In genomic region chr11:103345408-103346091, GRCm38 (mm10) we compare ENCODE assay signal across 14 mouse cellular contexts. TPM values are rescaled to one million over a fixed set of nuclear protein-coding genes. Genes with fewer than 3 reads are reported as not detected.
A peak's percentile ranks its signal among the peaks of the same experiment; 100 is the strongest.
DNase-seq lines count a peak whose midpoint lies in the region; ATAC-seq and TF ChIP-seq lines count a peak whose summit lies in the region.
"Had no signal": no experiment of that assay in that cellular context is flagged by ENCODE, and none has a peak within 500 bp of the region (broad histone marks: within the 10 kb centered on the region; RNA-seq: fewer than 3 reads in every experiment).

No protein-coding gene starts in this region.

- TF ChIP-seq CTCF in CH12.LX (conservative IDR thresholded peaks at IDR 0.05 in 1 of 2, IDR thresholded peaks at IDR 0.05 in 1 of 2; ENCODE audit: low read depth in 2 of 2, low read length in 2 of 2) = no peak

- no peaks in the 10 kb centered on the region for H3K9me3 ChIP-seq in heart, embryonic 12.5 days (replicated peaks)
- H3K9me3 ChIP-seq in heart, embryonic 11.5 days (replicated peaks; ENCODE audit: control insufficient read depth, low read length) = no peaks in the 10 kb centered on the region
- H3K9me3 ChIP-seq in liver, embryonic 16.5 days (replicated peaks; ENCODE audit: control insufficient read depth, low read length) = 0 out of 2 replicates have a peak, but pooled peaks cover 2% of the 10 kb centered on the region
- H3K9me3 ChIP-seq in liver, embryonic 12.5 days (replicated peaks) = 0 out of 2 replicates have a peak, but pooled peaks cover 4% of the 10 kb centered on the region
- peaks cover 17% of the 10 kb centered on the region for H3K9me3 ChIP-seq in CH12.LX (replicated peaks; ENCODE audit: low read length)
- H3K9me3 ChIP-seq: limb, embryonic 12.5 days had no signal

- TF ChIP-seq EP300 in CH12.LX (IDR thresholded peaks at IDR 0.05; ENCODE audit: low read length) = no peak

- no peak for TF ChIP-seq RAD21 in CH12.LX (IDR thresholded peaks at IDR 0.05; ENCODE audit: low read depth, low read length)

- DNase-seq in CH12.LX (ENCODE audit: extremely low read depth) (no peak), MN1 (ENCODE audit: low spot score) (no peak)
- DNase-seq: adrenal gland, adult 8-10 months; cerebellum, adult 8-10 months; gastrocnemius, postnatal 10 days had no signal

- 0 out of 2 replicates have a peak overlapping the region, but pooled peaks have one; percentile 19 for H3K27ac ChIP-seq in heart, embryonic 12.5 days (ENCODE audit: poor library complexity, severe bottlenecking)
- H3K27ac ChIP-seq in heart, embryonic 11.5 days (ENCODE audit: low read depth, low read length) = no peak overlapping the region
- no peak overlapping the region for H3K27ac ChIP-seq in liver, embryonic 16.5 days (ENCODE audit: low read length)
- H3K27ac ChIP-seq in liver, embryonic 12.5 days = no peak overlapping the region
- H3K27ac ChIP-seq in CH12.LX (ENCODE audit: insufficient read depth, low read depth) (peak overlapping the region; percentile 61), macrophage (0 out of 2 replicates have a peak overlapping the region, but pooled peaks have one; percentile 43)
- H3K27ac ChIP-seq: hindbrain, embryonic 14.5 days; limb, embryonic 12.5 days had no signal

- no peak for ATAC-seq in heart, embryonic 12.5 days (ENCODE audit: insufficient number of reproducible peaks, low FRiP score)
- ATAC-seq in heart, embryonic 11.5 days (replicated peaks; ENCODE audit: insufficient number of reproducible peaks, low FRiP score, low TSS enrichment) = no peak
- ATAC-seq in liver, embryonic 16.5 days (ENCODE audit: low read depth) = no peak
- no peak for ATAC-seq in liver, embryonic 12.5 days
- no peak for ATAC-seq in erythroblast, adult 5-6 weeks (replicated peaks; ENCODE audit: low FRiP score, poor library complexity, severe bottlenecking)
- ATAC-seq: forebrain, embryonic 16.5 days had no signal

- in situ Hi-C loops in CH12.LX (cut with MboI; ENCODE audit: low pct_ligation_motif_present, low pct_unique_long_range_greater_than_20kb, low sequenced_read_pairs) = no loop called here

- H3K79me2 ChIP-seq in CH12.LX (replicated peaks; ENCODE audit: control insufficient read depth, extremely low read depth, insufficient read depth, poor library complexity, severe bottlenecking) = peaks cover 13% of the 10 kb centered on the region
- peaks cover 50% of the 10 kb centered on the region; the same call in 1 of the 2 replicates for H3K79me2 ChIP-seq in macrophage (ENCODE audit: inconsistent target)

- 70% methylated on average over 7 of the region's 7 CpGs for WGBS in heart, embryonic 12.5 days
- 74% methylated on average over 7 of the region's 7 CpGs for WGBS in heart, embryonic 11.5 days (ENCODE audit: insufficient replicate concordance)
- WGBS in liver, embryonic 16.5 days (ENCODE audit: insufficient replicate concordance) = 44% methylated on average over 7 of the region's 7 CpGs
- 63% methylated on average over 7 of the region's 7 CpGs for WGBS in liver, embryonic 12.5 days (ENCODE audit: insufficient replicate concordance)
- 81% methylated on average over 7 of the region's 7 CpGs for WGBS in macrophage (ENCODE audit: missing documents)

- H3K4me3 ChIP-seq in heart, embryonic 12.5 days = no peak overlapping the region
- no peak overlapping the region for H3K4me3 ChIP-seq in heart, embryonic 11.5 days (ENCODE audit: low read depth, low read length)
- no peak overlapping the region for H3K4me3 ChIP-seq in liver, embryonic 16.5 days (ENCODE audit: low read depth, low read length)
- H3K4me3 ChIP-seq in liver, embryonic 12.5 days = no peak overlapping the region
- H3K4me3 ChIP-seq in CH12.LX (replicated peaks in 1 of 3; ENCODE audit: low read depth in 2 of 3, low read length in 2 of 3, poor library complexity in 1 of 3) (peak overlapping the region; percentile 61 to 78 (median 64)), macrophage (ENCODE audit: inconsistent target) (no peak overlapping the region)
- H3K4me3 ChIP-seq: limb, embryonic 12.5 days had no signal

- TF ChIP-seq POLR2A in CH12.LX (IDR thresholded peaks at IDR 0.05; ENCODE audit: low read depth, low read length) = no peak; the same call in 1 of the 2 replicates

- peaks cover 31% of the 10 kb centered on the region for H3K4me1 ChIP-seq in heart, embryonic 12.5 days (replicated peaks)
- peaks cover 12% of the 10 kb centered on the region for H3K4me1 ChIP-seq in heart, embryonic 11.5 days (ENCODE audit: control insufficient read depth, insufficient read depth, low read length)
- H3K4me1 ChIP-seq in liver, embryonic 16.5 days (ENCODE audit: control insufficient read depth, low read depth, low read length) = peaks cover 15% of the 10 kb centered on the region
- peaks cover 23% of the 10 kb centered on the region for H3K4me1 ChIP-seq in liver, embryonic 12.5 days
- H3K4me1 ChIP-seq in CH12.LX (ENCODE audit: control insufficient read depth in 1 of 2, insufficient read depth in 2 of 2) = peaks cover 34 to 58% of the 10 kb centered on the region in 2 experiments

- H3K27me3 ChIP-seq in heart, embryonic 12.5 days (replicated peaks) = 0 out of 2 replicates have a peak, but pooled peaks cover 5% of the 10 kb centered on the region
- H3K27me3 ChIP-seq in heart, embryonic 11.5 days (ENCODE audit: control insufficient read depth, insufficient read depth, low read length) = no peaks in the 10 kb centered on the region
- no peaks in the 10 kb centered on the region for H3K27me3 ChIP-seq in liver, embryonic 16.5 days (ENCODE audit: control insufficient read depth, insufficient read depth, low read depth, low read length)
- no peaks in the 10 kb centered on the region for H3K27me3 ChIP-seq in liver, embryonic 12.5 days (replicated peaks)
- H3K27me3 ChIP-seq in CH12.LX (replicated peaks) = no peaks in the 10 kb centered on the region

- no peaks in the 10 kb centered on the region; the same call in 1 of the 2 replicates for H3K36me3 ChIP-seq in heart, embryonic 12.5 days
- H3K36me3 ChIP-seq in heart, embryonic 11.5 days (ENCODE audit: control insufficient read depth, insufficient read depth, low read length) = no peaks in the 10 kb centered on the region
- H3K36me3 ChIP-seq in liver, embryonic 16.5 days (ENCODE audit: control insufficient read depth, insufficient read depth) = no peaks in the 10 kb centered on the region
- H3K36me3 ChIP-seq in liver, embryonic 12.5 days = no peaks in the 10 kb centered on the region
- H3K36me3 ChIP-seq in CH12.LX (replicated peaks in 1 of 2; ENCODE audit: control insufficient read depth in 1 of 2, insufficient read depth in 1 of 2, low read length in 1 of 2) (peaks cover 31 to 59% of the 10 kb centered on the region in 2 experiments), macrophage (ENCODE audit: inconsistent target) (no peaks in the 10 kb centered on the region)
- H3K36me3 ChIP-seq: limb, embryonic 12.5 days had no signal

- H3K4me2 ChIP-seq in heart, embryonic 12.5 days = no peak overlapping the region
- no peak overlapping the region for H3K4me2 ChIP-seq in heart, embryonic 11.5 days
- 0 out of 2 replicates have a peak overlapping the region, but pooled peaks have one; percentile 9 for H3K4me2 ChIP-seq in liver, embryonic 16.5 days (ENCODE audit: low read depth, low read length)
- H3K4me2 ChIP-seq in liver, embryonic 12.5 days = no peak overlapping the region
- H3K4me2 ChIP-seq in CH12.LX (ENCODE audit: insufficient read depth, low read depth, poor library complexity, severe bottlenecking) = peak overlapping the region; percentile 85
- H3K4me2 ChIP-seq: hindbrain, embryonic 14.5 days; limb, embryonic 12.5 days had no signal

- dilution Hi-C loops in CH12.LX (cut with MboI; ENCODE audit: extremely low pct_ligation_motif_present, extremely low pct_unique_long_range_greater_than_20kb, low sequenced_read_pairs) = no loop called here

- no peak overlapping the region for H3K9ac ChIP-seq in heart, embryonic 12.5 days
- no peak overlapping the region for H3K9ac ChIP-seq in heart, embryonic 11.5 days (ENCODE audit: low read depth, low read length)
- no peak overlapping the region for H3K9ac ChIP-seq in liver, embryonic 16.5 days (ENCODE audit: low read depth, low read length)
- H3K9ac ChIP-seq in liver, embryonic 12.5 days = no peak overlapping the region
- peak overlapping the region; percentile 72 for H3K9ac ChIP-seq in CH12.LX (ENCODE audit: insufficient read depth, low read depth)
- H3K9ac ChIP-seq: hindbrain, embryonic 14.5 days; limb, embryonic 12.5 days had no signal

TF ChIP-seq in CH12.LX, 34 proteins besides CTCF, POLR2A, EP300 and RAD21:
- TF ChIP-seq ETS1 (conservative IDR thresholded peaks at IDR 0.05; ENCODE audit: low read depth, low read length) (0 out of 2 replicates have a peak, but pooled peaks have one; percentile 13), MYC (IDR thresholded peaks at IDR 0.05; ENCODE audit: low read depth, low read length) (no peak)
TF ChIP-seq in CH12.LX: peak in this region for 1.

RNA-seq across cellular contexts. Expression of gene Arhgap27, which starts 17.9 kb away (rescaled TPM):
- 6.7 and 8.9 TPM in 2 replicates for polyA plus RNA-seq in heart, embryonic 12.5 days (2016; fragmentation: Nextera tagmentation; extraction: Ambion mirVana)
- polyA plus RNA-seq in heart, embryonic 11.5 days (2014; fragmentation: Nextera tagmentation; extraction: Ambion mirVana) = 3.4 and 4.4 TPM in 2 replicates
- polyA plus RNA-seq in liver, embryonic 16.5 days (2015; fragmentation: Nextera tagmentation; extraction: Ambion mirVana) = 2.2 and 3.8 TPM in 2 replicates
- 2.7 and 4.0 TPM in 2 replicates for polyA plus RNA-seq in liver, embryonic 12.5 days (2016; fragmentation: Nextera tagmentation; extraction: Ambion mirVana)
- total RNA-seq in CH12.LX (2012; rRNA removed) (24.4 and 26.1 TPM in 2 replicates), CH12.LX (2014; rRNA removed) (11.4 and 11.8 TPM in 2 replicates)
- polyA plus RNA-seq in CH12.LX (2012; ENCODE audit: insufficient read length, low read depth) (26.7 and 30.9 TPM in 2 replicates), macrophage (2018) (3.7 to 16.2 TPM (median 6.5 TPM) in 3 replicates)
- 100 to 1,000 TPM in 1 of 26 experiments, 10 to 100 TPM in 22, 1 to 10 TPM in 3; 6.1 to 113 (median 35.5) TPM for total RNA-seq in macrophage (2018; cell fraction: chromatin; rRNA removed)
- total RNA-seq in macrophage (2018; cell fraction: cytosol; rRNA removed) = 10 to 100 TPM in 13 of 26 experiments, 1 to 10 TPM in 13; 2.3 to 28.4 (median 11.2) TPM
- total RNA-seq in macrophage (2018; cell fraction: nucleus; rRNA removed) = 10 to 100 TPM in 22 of 26 experiments, 1 to 10 TPM in 4; 5.9 to 75.3 (median 23.3) TPM
- 5.6 and 7.9 TPM in 2 replicates for total RNA-seq in erythroblast, adult 5-6 weeks (2015; ENCODE audit: low replicate concordance)
- 4.9 and 5.7 TPM in 2 replicates for total RNA-seq in erythroblast, adult 5-6 weeks (2017; ENCODE audit: low replicate concordance)

Comparison
In these comparisons a context has a peak if more than half of its experiments do, and no peak if none do; other contexts are left out.
1. H3K27ac ChIP-seq: peak in heart, embryonic 12.5 days (single experiment), CH12.LX (single experiment) and macrophage (single experiment); none in heart, embryonic 11.5 days (single experiment), liver, embryonic 16.5 days (single experiment) and liver, embryonic 12.5 days (single experiment).
2. H3K4me2 ChIP-seq: peak in liver, embryonic 16.5 days (single experiment) and CH12.LX (single experiment); none in heart, embryonic 12.5 days (single experiment), heart, embryonic 11.5 days (single experiment) and liver, embryonic 12.5 days (single experiment).
3. H3K4me3 ChIP-seq: peak in CH12.LX (3 of 3); none in heart, embryonic 12.5 days (single experiment), heart, embryonic 11.5 days (single experiment), liver, embryonic 16.5 days (single experiment), liver, embryonic 12.5 days (single experiment) and macrophage (single experiment).